Mouse (Mus musculus): ENCODE data around the gene Lmbrd1. TPM values are rescaled to one million over a fixed set of nuclear protein-coding genes. Genes with fewer than 3 reads are reported as not detected.

Lmbrd1 gene
- polyA plus RNA-seq, 1 experiment from 2014 or later, result 36.6 TPM

Other genes with a start within 250 kb of the Lmbrd1 start
- 0.75 and 0.80 TPM in 2 replicates for gene Col19a1, start 91.2 kb upstream of the Lmbrd1 start, polyA plus RNA-seq (2015; fragmentation: Nextera tagmentation; extraction: Ambion mirVana)